Mouse (Mus musculus) ovary, postnatal 36 days (tissue): ENCODE measurements around the gene Smg1.
A peak's percentile ranks its signal among the peaks of the same experiment; 100 is the strongest.

Source experiments
- DNase-seq: peaks from one replicate; pipeline ENCODE4 v3.0.0; 2022; ENCODE audit warnings: low spot score, mixed read lengths

Smg1 gene

GRCm38 (mm10) chr7:118243453-118244385 is at the start of gene Smg1:
Gene Smg1, minus strand, starts transcription at chr7:118243670.
- DNase-seq, result peak; percentile 99

GRCm38 (mm10) chr7:118283186-118283585 is 39.7 kb upstream of the Smg1 start:
- DNase-seq, result no peak

- no peak for DNase-seq
These were observed 39.1 kb upstream of the Smg1 start for GRCm38 (mm10) chr7:118282543-118282942.

- DNase-seq, result no peak
These were observed 36.1 kb upstream of the Smg1 start for GRCm38 (mm10) chr7:118279521-118279920.

- peak; percentile 11 for DNase-seq
These were observed 34.0 kb upstream of the Smg1 start for GRCm38 (mm10) chr7:118277335-118277910.

GRCm38 (mm10) chr7:118276684-118277334 is 33.3 kb upstream of the Smg1 start:
- no peak for DNase-seq

- DNase-seq, result no peak
These were observed 31.8 kb upstream of the Smg1 start for GRCm38 (mm10) chr7:118275265-118275664.

- no peak for DNase-seq
These were observed 31.4 kb upstream of the Smg1 start for GRCm38 (mm10) chr7:118274851-118275250.

- DNase-seq, result no peak
These were observed 30.7 kb upstream of the Smg1 start for GRCm38 (mm10) chr7:118274169-118274568.

GRCm38 (mm10) chr7:118266099-118266498 is 22.6 kb upstream of the Smg1 start:
- DNase-seq, result peak; percentile 27

- DNase-seq, result no peak
These were observed 20.1 kb upstream of the Smg1 start for GRCm38 (mm10) chr7:118263606-118264005.

GRCm38 (mm10) chr7:118262409-118262808 is 18.9 kb upstream of the Smg1 start:
- DNase-seq, result no peak

- no peak for DNase-seq
These were observed 16.3 kb upstream of the Smg1 start for GRCm38 (mm10) chr7:118259676-118260305.

- no peak for DNase-seq
These were observed 15.0 kb upstream of the Smg1 start for GRCm38 (mm10) chr7:118258451-118258850.

- no peak for DNase-seq
These were observed 13.3 kb upstream of the Smg1 start for GRCm38 (mm10) chr7:118256740-118257139.

GRCm38 (mm10) chr7:118254460-118254859 is 11.0 kb upstream of the Smg1 start:
- no peak for DNase-seq

GRCm38 (mm10) chr7:118254015-118254414 is 10.5 kb upstream of the Smg1 start:
- DNase-seq, result no peak

GRCm38 (mm10) chr7:118252979-118253378 is 9.5 kb upstream of the Smg1 start:
- DNase-seq, result no peak

- peak; percentile 23 for DNase-seq
These were observed 8.9 kb upstream of the Smg1 start for GRCm38 (mm10) chr7:118252349-118252748.

GRCm38 (mm10) chr7:118251392-118252170 is 8.1 kb upstream of the Smg1 start:
- DNase-seq, result no peak

GRCm38 (mm10) chr7:118250482-118251160 is 7.2 kb upstream of the Smg1 start:
- DNase-seq, result no peak
